Mouse (Mus musculus) left cerebral cortex, adult 18-20 months (tissue): ENCODE measurements at regions not wholly inside any gene's neighbourhood (a gene's known extent, or its start where the extent isn't known, plus 50 kb on each side); places are given as distances from the start of the nearest gene placed in this dataset.

ENCODE experiments used
- DNase-seq, 2 experiments: peaks; one replicate each; pipeline ENCODE4 v3.0.0; 2021 to 2022; ENCODE audit warnings: low spot score in 2 of 2, mixed read lengths in 1 of 2

DNA sequence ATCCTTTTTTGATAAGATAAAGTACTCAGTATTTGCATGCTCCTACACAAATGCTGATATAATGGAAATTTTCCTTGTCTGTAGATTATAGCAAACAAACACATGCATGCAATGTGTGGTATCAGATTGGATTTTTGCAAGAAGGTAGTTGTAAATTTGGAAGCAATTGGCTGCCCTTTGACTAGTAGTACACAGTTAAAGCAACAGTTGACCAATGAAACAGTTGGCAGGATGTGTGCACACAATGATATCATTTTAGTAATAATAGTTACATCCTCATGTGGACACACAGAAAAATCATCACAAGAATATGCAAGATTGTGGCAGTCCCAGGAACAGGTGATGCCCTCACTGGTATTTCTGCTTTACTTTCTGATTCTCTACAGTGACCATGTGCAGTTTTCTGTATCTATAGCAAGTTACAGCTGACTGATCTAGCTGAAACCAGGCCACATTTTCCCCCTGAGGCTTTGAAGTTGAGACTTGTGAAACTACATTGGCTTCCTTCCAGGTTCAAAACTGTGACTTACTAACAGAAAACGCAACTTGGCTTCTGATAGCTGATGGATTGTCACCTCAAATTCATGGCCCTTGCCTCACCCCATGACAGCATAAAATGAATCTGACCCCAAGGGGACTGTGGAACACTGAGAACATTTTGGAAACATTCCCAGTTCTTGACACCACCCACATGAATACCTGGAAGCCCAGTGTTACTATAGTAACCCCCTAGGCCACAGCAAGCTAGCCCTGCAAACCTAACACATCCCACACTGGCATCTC, 136.3 kb upstream of the Gm37988 start:
- DNase-seq = no peak

DNA sequence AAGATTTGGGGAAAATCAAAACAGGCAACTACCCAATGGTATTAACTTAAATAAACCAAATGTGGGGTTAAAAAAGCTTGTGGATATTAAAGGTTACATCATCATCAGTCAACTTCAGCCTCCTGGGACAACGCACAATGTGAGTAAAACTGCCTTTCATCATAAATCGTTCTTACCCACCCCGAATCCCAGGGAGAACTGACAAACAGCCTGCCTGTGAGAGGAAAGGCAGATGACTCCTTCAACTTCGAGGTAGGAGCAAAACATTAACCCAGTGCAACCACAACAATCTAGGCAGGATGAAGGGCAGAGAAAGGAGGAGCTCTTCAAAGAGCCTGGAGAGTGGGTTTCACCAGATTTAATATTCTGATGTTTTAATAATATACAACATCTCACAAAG, 135.3 kb upstream of the Gm37988 start:
- no peak for DNase-seq

DNA sequence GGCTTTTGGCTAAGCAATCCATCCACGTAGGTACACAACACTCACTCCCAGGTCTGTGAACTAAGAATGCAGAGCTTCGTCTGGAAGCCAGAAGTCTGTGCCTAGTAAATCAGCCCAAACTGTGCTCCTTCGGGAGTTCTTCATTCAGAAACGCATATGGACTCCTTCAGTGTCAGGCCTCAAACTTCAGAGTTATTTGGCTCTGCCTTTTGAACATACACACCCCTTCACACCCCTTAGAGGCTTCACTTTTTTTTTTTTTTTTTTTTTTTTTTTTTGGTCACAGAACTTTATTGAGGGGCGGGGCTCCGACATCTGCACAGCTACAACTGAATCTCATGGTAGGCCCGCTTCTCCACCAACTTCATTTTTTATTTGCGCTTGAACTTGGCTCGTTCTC, 120.1 kb upstream of the Gm37988 start:
- no peak for DNase-seq

DNA sequence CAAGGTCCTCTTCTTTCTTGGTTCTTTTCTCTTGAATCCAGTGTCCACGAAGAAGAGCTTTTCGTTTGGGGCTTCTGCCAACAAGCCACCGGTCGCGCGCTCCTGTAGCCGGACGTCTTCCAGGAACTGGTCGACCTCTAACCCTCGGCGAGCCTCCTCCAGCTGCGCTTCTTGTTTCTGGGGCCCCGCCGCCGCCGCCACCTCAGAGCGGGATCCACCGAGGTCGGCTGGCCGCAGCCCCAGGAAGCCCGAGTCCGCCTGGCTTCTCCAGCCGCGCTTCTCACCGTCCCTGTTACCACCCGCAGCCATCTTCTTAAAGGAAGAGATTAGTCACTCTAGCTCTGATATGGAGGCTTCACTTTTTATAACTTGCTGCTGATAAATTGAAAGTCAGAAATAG, 118.6 kb upstream of the Gm37988 start:
- DNase-seq = no peak

DNA sequence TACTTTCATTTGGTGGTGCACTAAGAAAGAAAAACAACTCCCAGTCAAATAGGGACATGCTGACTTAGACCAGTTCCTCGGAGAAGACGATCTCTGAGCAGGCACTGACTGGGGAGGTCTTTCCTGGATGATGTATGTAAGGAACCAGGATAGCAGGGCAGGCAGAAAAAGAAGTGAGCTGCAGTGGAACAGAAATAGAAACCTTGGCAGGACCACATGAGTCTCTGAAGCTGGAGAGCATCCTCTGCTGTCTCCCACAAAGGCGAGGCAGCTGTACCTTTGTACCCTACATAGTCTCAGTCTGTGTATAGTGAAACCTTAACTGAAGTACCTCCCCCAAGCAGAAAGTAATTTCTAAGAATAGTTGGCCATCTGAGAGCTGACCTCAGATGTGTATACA, 104.4 kb upstream of the Gm37988 start:
- DNase-seq = peak in 1 of 2 experiments; percentile 3

DNA sequence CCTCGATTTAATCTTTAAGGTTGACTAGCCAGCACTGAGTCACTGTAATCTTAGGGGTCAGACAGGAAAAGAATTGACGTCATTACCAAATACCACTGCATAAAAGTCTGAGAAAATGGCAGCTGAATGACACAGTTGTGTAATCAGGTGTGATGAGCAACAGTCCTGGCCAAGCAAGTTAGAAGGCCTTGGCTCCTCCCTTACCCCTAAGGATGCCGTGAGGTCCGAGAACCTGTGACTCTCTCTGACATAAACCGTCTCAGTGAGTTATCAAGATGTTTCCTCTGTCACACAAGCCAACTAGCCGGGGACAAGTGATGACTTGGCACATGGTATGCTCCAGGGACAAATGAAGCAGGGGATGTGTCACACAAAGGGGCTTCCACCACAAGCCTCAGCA, 101.5 kb upstream of the Gm37988 start:
- no peak for DNase-seq

DNA sequence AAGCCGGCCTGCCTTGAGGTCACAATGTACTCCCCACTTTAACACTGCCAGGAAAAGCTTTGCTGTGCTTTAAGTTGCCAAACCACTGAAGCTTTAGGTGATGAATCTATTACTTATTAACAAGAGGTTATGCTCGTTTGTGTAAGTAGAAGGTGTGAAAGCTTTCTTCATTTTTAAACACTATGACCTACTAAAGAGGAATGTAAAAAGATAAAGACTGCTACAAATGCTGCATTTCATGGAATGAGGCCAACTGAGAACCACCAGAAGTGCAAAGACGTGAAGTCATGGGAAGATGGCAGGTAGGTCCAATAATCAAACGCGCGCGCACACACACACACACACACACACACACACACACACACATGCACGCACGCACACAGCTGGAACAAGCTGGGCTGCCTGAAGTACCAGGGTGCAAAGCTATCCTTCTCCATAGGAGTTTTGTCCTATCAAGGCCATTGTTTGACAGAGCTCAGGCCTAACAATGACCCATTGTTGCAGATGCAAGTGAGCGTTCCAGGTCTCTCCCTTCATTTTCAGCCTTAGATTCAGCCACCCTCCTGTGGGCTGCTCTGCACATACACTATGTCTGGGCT, 85.3 kb upstream of the Gm37988 start:
- no peak for DNase-seq
